Mouse (Mus musculus) C2C12 (cell line): ENCODE data around the gene Klhl32. TPM values are rescaled to one million over a fixed set of nuclear protein-coding genes. Genes with fewer than 3 reads are reported as not detected.

Source experiments
- H3K27me3 ChIP-seq: one replicate; pipeline ENCODE4 v1.6.1; 2011; ENCODE audit not compliant: control insufficient read depth, insufficient read depth, insufficient read length
- H3K36me3 ChIP-seq: one replicate; pipeline ENCODE4 v1.6.1; 2011; ENCODE audit not compliant: control insufficient read depth, insufficient read depth
- H3K4me3 ChIP-seq: one replicate; pipeline ENCODE4 v1.5.1; 2011; ENCODE audit warnings: mild to moderate bottlenecking, control low read depth; ENCODE audit not compliant: poor library complexity, insufficient read depth, severe bottlenecking
- H3K79me2 ChIP-seq: one replicate; pipeline ENCODE4 v1.6.1; 2011; ENCODE audit not compliant: control insufficient read depth, insufficient read depth
- H3K79me3 ChIP-seq: one replicate; pipeline ENCODE4 v1.6.1; 2011; ENCODE audit warnings: low read depth, control low read depth
- H3ac ChIP-seq: one replicate; pipeline ENCODE3; 2011; ENCODE audit warnings: low read depth; ENCODE audit not compliant: control insufficient read depth, insufficient read length
- CEBPB ChIP-seq: IDR thresholded peaks from one replicate; pipeline ENCODE4 v1.6.1; 2011; ENCODE audit warnings: low read depth, mild to moderate bottlenecking, control low read depth, moderate library complexity
- CTCF ChIP-seq: IDR thresholded peaks from one replicate; pipeline ENCODE4 v1.5.1; 2011; ENCODE audit not compliant: control insufficient read depth, insufficient read depth, insufficient read length
- FOSL1 ChIP-seq: IDR thresholded peaks from one replicate; pipeline ENCODE4 v1.8.0; 2011; ENCODE audit warnings: mild to moderate bottlenecking, low read length; ENCODE audit not compliant: poor library complexity, insufficient read depth, severe bottlenecking
- MAX ChIP-seq: IDR thresholded peaks from one replicate; pipeline ENCODE4 v1.6.1; 2011; ENCODE audit warnings: mild to moderate bottlenecking, control low read depth
- MYOD1 ChIP-seq: IDR thresholded peaks from one replicate; pipeline ENCODE4 v1.6.1; 2011; ENCODE audit warnings: low read depth; ENCODE audit not compliant: control insufficient read depth, insufficient read length
- MYOG ChIP-seq: IDR thresholded peaks from one replicate; pipeline ENCODE4 v1.6.1; 2011; ENCODE audit not compliant: control insufficient read depth, insufficient read length; ENCODE audit errors: extremely low read depth
- USF1 ChIP-seq: IDR thresholded peaks from one replicate; pipeline ENCODE4 v1.6.1; 2011; ENCODE audit warnings: low read depth, mild to moderate bottlenecking, control low read depth, moderate library complexity
- polyA plus RNA-seq: library from polyadenylated mRNA; unstranded; fragments of >200 nt; fragmentation: generic; extraction: Trizol; gene quantifications from one replicate; pipeline ENCODE4 v1.2.1, GENCODE M21; 2012; ENCODE audit warnings: missing spikeins

The Klhl32 gene
- polyA plus RNA-seq, 1 experiment = 0.06 TPM

- Histone ChIP-seq H3K27me3 (no peaks in the 10 kb centered on the region), H3K79me3 (no peaks in the 10 kb centered on the region), H3ac (no peak overlapping the region), H3K4me3 (no peak overlapping the region), H3K36me3 (no peaks in the 10 kb centered on the region), H3K79me2 (no peaks in the 10 kb centered on the region)
- no peak for TF ChIP-seq CTCF
- no peak for TF ChIP-seq MYOG
- TF ChIP-seq MYOD1 = no peak
- TF ChIP-seq CEBPB = no peak
- no peak for TF ChIP-seq MAX
Measured at GRCm38 (mm10) chr4:24621422-24622187, 229.3 kb downstream of the Klhl32 start.

- H3K27me3 ChIP-seq = no peaks in the 10 kb centered on the region
Measured at GRCm38 (mm10) chr4:24620440-24620839, 230.5 kb downstream of the Klhl32 start.

GRCm38 (mm10) chr4:24620005-24620404 is 230.9 kb downstream of the Klhl32 start:
- Histone ChIP-seq H3K79me3 (no peaks in the 10 kb centered on the region), H3K4me3 (no peak overlapping the region), H3K36me3 (no peaks in the 10 kb centered on the region), H3K79me2 (no peaks in the 10 kb centered on the region), H3K27me3 (no peaks in the 10 kb centered on the region), H3ac (no peak overlapping the region)
- TF ChIP-seq CEBPB (no peak), USF1 (no peak), FOSL1 (no peak), MAX (no peak), MYOG (no peak), MYOD1 (no peak), CTCF (no peak)

More at GRCm38 (mm10) chr4:24620440-24620839, 230.5 kb downstream of the Klhl32 start:
- TF ChIP-seq MYOD1 = no peak
- no peak for TF ChIP-seq MAX
- no peak for TF ChIP-seq CEBPB
- TF ChIP-seq FOSL1 = no peak
- TF ChIP-seq CTCF = no peak
- TF ChIP-seq USF1 = no peak
- no peak for TF ChIP-seq MYOG
- Histone ChIP-seq H3ac (no peak overlapping the region), H3K4me3 (no peak overlapping the region), H3K79me2 (no peaks in the 10 kb centered on the region), H3K79me3 (no peaks in the 10 kb centered on the region), H3K36me3 (no peaks in the 10 kb centered on the region)

GRCm38 (mm10) chr4:24609564-24609963 is 241.4 kb downstream of the Klhl32 start:
- Histone ChIP-seq H3K79me3 (no peaks in the 10 kb centered on the region), H3K4me3 (no peak overlapping the region), H3K79me2 (no peaks in the 10 kb centered on the region), H3K27me3 (no peaks in the 10 kb centered on the region), H3ac (no peak overlapping the region), H3K36me3 (peaks cover 5% of the 10 kb centered on the region)
- TF ChIP-seq USF1 = no peak

- TF ChIP-seq MYOD1 (no peak), USF1 (no peak), CEBPB (no peak), MAX (no peak), CTCF (no peak), MYOG (no peak), FOSL1 (no peak)
- Histone ChIP-seq H3K79me3 (no peaks in the 10 kb centered on the region), H3K27me3 (no peaks in the 10 kb centered on the region), H3K4me3 (no peak overlapping the region), H3K36me3 (peaks cover 8% of the 10 kb centered on the region), H3ac (no peak overlapping the region), H3K79me2 (no peaks in the 10 kb centered on the region)
Measured at GRCm38 (mm10) chr4:24609085-24609484, 241.8 kb downstream of the Klhl32 start.

- TF ChIP-seq FOSL1 (no peak), CTCF (no peak), CEBPB (no peak), MYOG (no peak), USF1 (no peak), MYOD1 (no peak), MAX (no peak)
Measured at GRCm38 (mm10) chr4:24601711-24602110, 249.2 kb downstream of the Klhl32 start.

More at GRCm38 (mm10) chr4:24601711-24602110, 249.2 kb downstream of the Klhl32 start:
- Histone ChIP-seq H3K79me2 (no peaks in the 10 kb centered on the region), H3K4me3 (no peak overlapping the region), H3K27me3 (no peaks in the 10 kb centered on the region), H3K36me3 (peaks cover 68% of the 10 kb centered on the region), H3ac (no peak overlapping the region), H3K79me3 (no peaks in the 10 kb centered on the region)
